Comparison of ENCODE assay signal across 21 mouse cellular contexts in the genomic region with DNA sequence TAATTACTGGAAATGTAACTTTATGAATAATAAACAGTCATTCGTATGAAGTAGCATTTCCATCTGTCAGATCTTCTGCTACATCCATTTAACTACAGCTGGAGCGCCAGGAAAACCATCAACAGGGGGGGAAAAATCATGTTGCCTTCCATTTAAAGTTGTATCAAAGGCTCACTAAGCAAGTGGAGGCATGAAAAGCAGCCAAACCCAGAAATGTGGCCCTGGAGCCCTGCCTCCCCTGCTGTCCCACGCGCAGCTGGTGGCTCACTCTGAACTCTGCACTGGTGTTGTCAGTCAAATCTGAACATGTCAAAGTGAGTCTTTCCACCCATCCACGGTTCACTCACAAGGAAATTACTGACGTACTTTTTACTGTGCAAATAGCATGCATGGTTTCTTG.
DNase-seq lines count a peak whose midpoint lies in the region; ATAC-seq lines count a peak whose summit lies in the region.
"Had no signal": no experiment of that assay in that cellular context is flagged by ENCODE, and none has a peak within 500 bp of the region (broad histone marks: within the 10 kb centered on the region; RNA-seq: fewer than 3 reads in every experiment).

No protein-coding gene starts in this region.

- H3K9me3 ChIP-seq in forebrain, embryonic 15.5 days, result no peaks in the 10 kb centered on the region
- H3K9me3 ChIP-seq in forebrain, embryonic 11.5 days (ENCODE audit: control insufficient read depth, low read length), result no peaks in the 10 kb centered on the region
- H3K9me3 ChIP-seq: heart, embryonic 10.5 days; hindbrain, embryonic 12.5 days; midbrain, embryonic 10.5 days; neural tube, embryonic 15.5 days had no signal

- H3K36me3 ChIP-seq in forebrain, embryonic 15.5 days, result no peaks in the 10 kb centered on the region
- no peaks in the 10 kb centered on the region for H3K36me3 ChIP-seq in forebrain, embryonic 11.5 days (ENCODE audit: control insufficient read depth, insufficient read depth, low read length)
- H3K36me3 ChIP-seq: heart, embryonic 10.5 days; hindbrain, embryonic 12.5 days; midbrain, embryonic 10.5 days; neural tube, embryonic 15.5 days had no signal

- H3K9ac ChIP-seq in forebrain, embryonic 15.5 days (replicated peaks), result no peak overlapping the region
- no peak overlapping the region for H3K9ac ChIP-seq in forebrain, embryonic 11.5 days (ENCODE audit: low read length)
- H3K9ac ChIP-seq: hindbrain, embryonic 12.5 days; neural tube, embryonic 15.5 days had no signal

- no peaks in the 10 kb centered on the region for H3K27me3 ChIP-seq in forebrain, embryonic 15.5 days
- no peaks in the 10 kb centered on the region for H3K27me3 ChIP-seq in forebrain, embryonic 11.5 days (ENCODE audit: control insufficient read depth, insufficient read depth, low read length)

- peaks cover 30% of the 10 kb centered on the region for H3K4me1 ChIP-seq in forebrain, embryonic 15.5 days
- H3K4me1 ChIP-seq in forebrain, embryonic 11.5 days (replicated peaks; ENCODE audit: control insufficient read depth, insufficient read depth, low read length), result peaks cover 6% of the 10 kb centered on the region

- H3K4me2 ChIP-seq in forebrain, embryonic 15.5 days (replicated peaks), result no peak overlapping the region
- H3K4me2 ChIP-seq in forebrain, embryonic 11.5 days (ENCODE audit: low read depth, low read length, severe bottlenecking), result no peak overlapping the region
- H3K4me2 ChIP-seq: hindbrain, embryonic 12.5 days; neural tube, embryonic 15.5 days had no signal

- peak overlapping the region; percentile 35; the same call in 1 of the 2 replicates for H3K27ac ChIP-seq in forebrain, embryonic 15.5 days (replicated peaks)
- no peak overlapping the region for H3K27ac ChIP-seq in forebrain, embryonic 11.5 days (ENCODE audit: low read depth, low read length)
- H3K27ac ChIP-seq: heart, embryonic 10.5 days; neural tube, embryonic 15.5 days had no signal

- DNase-seq in forebrain, embryonic 11.5 days (ENCODE audit: low spot score), result no peak
- peak; percentile 31 to 48 for DNase-seq in urinary bladder, adult 18-20 months (ENCODE audit: low spot score in 2 of 2)
- no peak for DNase-seq in urinary bladder, postnatal 10 days (ENCODE audit: low spot score)
- DNase-seq in layer of hippocampus, adult 9-10 months (ENCODE audit: low spot score), result peak; percentile 44
- no peak for DNase-seq in spleen, postnatal 36 days (ENCODE audit: low spot score in 2 of 2)
- DNase-seq in adrenal gland, adult 18-20 months (ENCODE audit: low spot score in 2 of 2), result no peak
- DNase-seq: adrenal gland, postnatal 10 days; cerebellum, adult 2 months; gastrocnemius, postnatal 14 days; heart, postnatal 10 days; kidney, adult 8-10 months; kidney, postnatal 36 days; lung, adult 18-20 months; lung, postnatal 4 days; thymus, adult 18-20 months had no signal

- 44% methylated on average over 6 of the region's 6 CpGs for WGBS in forebrain, embryonic 15.5 days
- 76% methylated on average over 6 of the region's 6 CpGs for WGBS in forebrain, embryonic 11.5 days

- H3K4me3 ChIP-seq in forebrain, embryonic 15.5 days, result no peak overlapping the region
- no peak overlapping the region for H3K4me3 ChIP-seq in forebrain, embryonic 11.5 days (ENCODE audit: low read depth, low read length)
- H3K4me3 ChIP-seq: heart, embryonic 10.5 days; hindbrain, embryonic 12.5 days; midbrain, embryonic 10.5 days; neural tube, embryonic 15.5 days had no signal

- 0 out of 2 replicates have a peak, but pooled peaks have one; percentile 3 for ATAC-seq in forebrain, embryonic 15.5 days (replicated peaks)
- no peak for ATAC-seq in forebrain, embryonic 11.5 days (replicated peaks; ENCODE audit: low FRiP score)
- ATAC-seq: inflammation-experienced regulatory T-cells, adult 6 months had no signal

Comparison
In these comparisons a context has a peak if more than half of its experiments do, and no peak if none do; other contexts are left out.
1. DNase-seq: peak in urinary bladder, adult 18-20 months (2 of 2) and layer of hippocampus, adult 9-10 months (single experiment); none in forebrain, embryonic 11.5 days (single experiment), urinary bladder, postnatal 10 days (single experiment), spleen, postnatal 36 days (0 of 2) and adrenal gland, adult 18-20 months (0 of 2).